Mouse (Mus musculus) heart, embryonic 13.5 days (tissue): ENCODE measurements around the gene Gm42742. TPM values are rescaled to one million over a fixed set of nuclear protein-coding genes. Genes with fewer than 3 reads are reported as not detected.

Experiments used
- ATAC-seq: fragments of 200-750 bp; cut with Nextera tagmentation; 2 replicates; pipeline ENCODE4 v1.8.0; 2017; ENCODE audit warnings: moderate TSS enrichment; ENCODE audit not compliant: insufficient number of reproducible peaks, low FRiP score, low TSS enrichment; ENCODE audit errors: extremely low read depth
- H3K27ac ChIP-seq: fragments of 300-500 bp; sonication (generic); replicated peaks from 2 replicates; pipeline ENCODE4 v1.5.1; 2015; ENCODE audit warnings: moderate library complexity, mild to moderate bottlenecking, inconsistent platforms
- H3K27me3 ChIP-seq: fragments of 300-500 bp; sonication (generic); replicated peaks from 2 replicates; pipeline ENCODE4 v1.6.1; 2015; ENCODE audit warnings: mild to moderate bottlenecking, inconsistent platforms
- H3K36me3 ChIP-seq: fragments of 300-500 bp; sonication (generic); 2 replicates; pipeline ENCODE4 v1.6.1; 2015; ENCODE audit warnings: mild to moderate bottlenecking, inconsistent platforms
- H3K4me1 ChIP-seq: fragments of 300-500 bp; sonication (generic); 2 replicates; pipeline ENCODE4 v1.6.1; 2015; ENCODE audit warnings: inconsistent platforms
- H3K4me2 ChIP-seq: fragments of 300-500 bp; sonication (generic); 2 replicates; pipeline ENCODE4 v1.6.1; 2015; ENCODE audit warnings: inconsistent platforms, mild to moderate bottlenecking, moderate library complexity
- H3K4me3 ChIP-seq: fragments of 300-500 bp; sonication (generic); 2 replicates; pipeline ENCODE4 v1.5.1; 2015; ENCODE audit warnings: moderate library complexity, mild to moderate bottlenecking, inconsistent platforms
- H3K9ac ChIP-seq: fragments of 300-500 bp; sonication (generic); 2 replicates; pipeline ENCODE4 v1.6.1; 2015; ENCODE audit warnings: inconsistent platforms, mild to moderate bottlenecking, moderate library complexity
- H3K9me3 ChIP-seq: fragments of 300-500 bp; sonication (generic); 2 replicates; pipeline ENCODE4 v1.6.1; 2016; ENCODE audit warnings: inconsistent platforms
- WGBS: fragments of 180-500 bp; shearing (Covaris S2); methylation state at CpG from one replicate; pipeline ENCODE4 v1.1.7; 2015; ENCODE audit warnings: mixed read lengths; 5-methylcytosine and 5-hydroxymethylcytosine counted together
- polyA plus RNA-seq: library from polyadenylated mRNA; unstranded; fragments of >200 nt; fragmentation: Nextera tagmentation; extraction: Ambion mirVana; gene quantifications from 2 replicates; pipeline ENCODE4 v1.2.1, GENCODE M21; 2015

The Gm42742 gene
- polyA plus RNA-seq, 1 experiment from 2014 or later: 25.7 TPM

GRCm38 (mm10) chr7:127026161-127026600 is 5.3 kb upstream of the Gm42742 start:
- H3K9ac ChIP-seq: peak overlapping the region; percentile 100
- WGBS: 0% methylated on average over 20 of the region's 48 CpGs
- no peaks in the 10 kb centered on the region for H3K27me3 ChIP-seq
- peak overlapping the region; percentile 91 for H3K4me2 ChIP-seq
- peaks cover 68% of the 10 kb centered on the region for H3K36me3 ChIP-seq
- no peaks in the 10 kb centered on the region for H3K9me3 ChIP-seq
- H3K27ac ChIP-seq: peak overlapping the region; percentile 99
- peaks cover 51% of the 10 kb centered on the region for H3K4me1 ChIP-seq
- peak; percentile 4; the same call in 1 of the 2 replicates for ATAC-seq
- H3K4me3 ChIP-seq: peak overlapping the region; percentile 94

- peaks cover 63% of the 10 kb centered on the region for H3K36me3 ChIP-seq
- H3K9me3 ChIP-seq: no peaks in the 10 kb centered on the region
- peak overlapping the region; percentile 91 for H3K4me2 ChIP-seq
- no peaks in the 10 kb centered on the region for H3K27me3 ChIP-seq
- WGBS: under 1% methylated on average over 61 of the region's 65 CpGs
- peak overlapping the region; percentile 94 for H3K4me3 ChIP-seq
- H3K9ac ChIP-seq: peak overlapping the region; percentile 100
- peaks cover 55% of the 10 kb centered on the region for H3K4me1 ChIP-seq
- no peak for ATAC-seq
- H3K27ac ChIP-seq: peak overlapping the region; percentile 99
Observed at GRCm38 (mm10) chr7:127025556-127026160, 4.8 kb upstream of the Gm42742 start.

GRCm38 (mm10) chr7:127024755-127025555 is 4.1 kb upstream of the Gm42742 start:
- ATAC-seq: peak; percentile 5; the same call in 1 of the 2 replicates
- H3K4me3 ChIP-seq: peak overlapping the region; percentile 94
- no peaks in the 10 kb centered on the region for H3K27me3 ChIP-seq
- H3K27ac ChIP-seq: peak overlapping the region; percentile 99
- H3K36me3 ChIP-seq: peaks cover 56% of the 10 kb centered on the region
- 1% methylated on average over 30 of the region's 30 CpGs for WGBS
- peak overlapping the region; percentile 91 for H3K4me2 ChIP-seq
- peak overlapping the region; percentile 100 for H3K9ac ChIP-seq
- no peaks in the 10 kb centered on the region for H3K9me3 ChIP-seq
- H3K4me1 ChIP-seq: peaks cover 62% of the 10 kb centered on the region

GRCm38 (mm10) chr7:127023896-127024690 is 3.2 kb upstream of the Gm42742 start:
- Histone ChIP-seq H3K27ac (peak overlapping the region; percentile 99), H3K4me3 (peak overlapping the region; percentile 94), H3K4me1 (peaks cover 68% of the 10 kb centered on the region), H3K9ac (peak overlapping the region; percentile 100), H3K27me3 (no peaks in the 10 kb centered on the region), H3K9me3 (no peaks in the 10 kb centered on the region), H3K4me2 (peak overlapping the region; percentile 91), H3K36me3 (peaks cover 49% of the 10 kb centered on the region)
- ATAC-seq: no peak
- WGBS: 20% methylated on average over 19 of the region's 19 CpGs

DNA sequence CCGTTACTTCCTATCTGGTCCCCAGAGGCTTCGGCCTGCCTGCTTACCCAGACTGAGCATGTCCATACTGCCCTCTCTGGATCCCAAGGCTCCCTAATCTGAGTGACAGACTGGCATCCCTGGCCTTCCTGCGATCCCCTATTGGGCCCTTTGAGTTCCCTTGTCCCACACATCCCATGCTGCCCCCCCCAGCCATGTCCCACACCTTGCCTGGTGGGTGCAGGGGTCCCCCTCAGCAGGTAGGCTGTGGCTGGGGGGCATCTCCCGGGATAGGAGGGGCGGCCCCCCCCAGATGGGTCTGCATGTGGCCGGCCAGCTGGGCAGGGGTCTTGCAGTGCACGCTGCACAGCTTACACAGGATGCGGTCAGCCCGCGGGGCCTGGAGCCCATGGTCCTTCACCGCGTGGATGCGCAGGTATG is 2.4 kb upstream of the Gm42742 start:
- Histone ChIP-seq H3K27me3 (no peaks in the 10 kb centered on the region), H3K9me3 (no peaks in the 10 kb centered on the region), H3K4me2 (peak overlapping the region; percentile 91), H3K4me1 (peaks cover 71% of the 10 kb centered on the region), H3K4me3 (peak overlapping the region; percentile 94), H3K9ac (peak overlapping the region; percentile 100), H3K27ac (0 out of 2 replicates have a peak overlapping the region, but pooled peaks have one; percentile 5), H3K36me3 (peaks cover 41% of the 10 kb centered on the region)
- WGBS: 81% methylated on average over 13 of the region's 13 CpGs
- ATAC-seq: no peak

- peaks cover 35% of the 10 kb centered on the region for H3K36me3 ChIP-seq
- 79% methylated on average over 7 of the region's 7 CpGs for WGBS
- no peak for ATAC-seq
- peaks cover 71% of the 10 kb centered on the region for H3K4me1 ChIP-seq
- H3K4me2 ChIP-seq: peak overlapping the region; percentile 91
- peak overlapping the region; percentile 65; the same call in 1 of the 2 replicates for H3K27ac ChIP-seq
- no peaks in the 10 kb centered on the region for H3K9me3 ChIP-seq
- H3K4me3 ChIP-seq: no peak overlapping the region
- H3K27me3 ChIP-seq: no peaks in the 10 kb centered on the region
- H3K9ac ChIP-seq: peak overlapping the region; percentile 100
Observed at GRCm38 (mm10) chr7:127022528-127023271, 1.8 kb upstream of the Gm42742 start.

- no peaks in the 10 kb centered on the region for H3K27me3 ChIP-seq
- 39% methylated on average over 5 of the region's 5 CpGs for WGBS
- H3K27ac ChIP-seq: peak overlapping the region; percentile 65
- H3K4me3 ChIP-seq: peak overlapping the region; percentile 59
- H3K4me2 ChIP-seq: peak overlapping the region; percentile 91
- H3K4me1 ChIP-seq: peaks cover 73% of the 10 kb centered on the region
- ATAC-seq: no peak
- H3K9ac ChIP-seq: peak overlapping the region; percentile 100
- H3K9me3 ChIP-seq: no peaks in the 10 kb centered on the region
- peaks cover 34% of the 10 kb centered on the region for H3K36me3 ChIP-seq
Observed at GRCm38 (mm10) chr7:127021563-127022527, 948 bp upstream of the Gm42742 start.

DNA sequence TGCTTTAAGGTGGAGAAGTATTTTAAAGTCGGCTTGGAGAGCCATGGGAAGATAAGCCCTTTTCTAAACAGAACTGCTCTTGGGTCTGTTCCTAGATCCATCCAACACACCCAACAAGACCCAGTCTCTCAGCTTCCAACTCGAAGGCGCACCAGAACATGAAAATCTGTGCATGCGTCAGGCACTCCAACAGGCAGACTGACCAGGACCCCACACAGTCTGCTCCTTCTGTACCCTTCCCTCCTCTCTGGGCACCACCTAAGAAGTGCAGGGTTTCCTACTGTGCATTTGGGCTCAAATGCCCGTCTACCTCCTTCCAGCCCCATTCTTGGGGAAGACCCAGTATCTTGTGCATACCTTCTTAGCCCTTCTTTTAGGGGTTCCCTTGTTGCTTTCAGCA is 406 bp downstream of the Gm42742 start:
- 37% methylated on average over 5 of the region's 5 CpGs for WGBS
- no peak for ATAC-seq
- Histone ChIP-seq H3K4me1 (peaks cover 80% of the 10 kb centered on the region), H3K27me3 (no peaks in the 10 kb centered on the region), H3K4me2 (peak overlapping the region; percentile 87), H3K4me3 (peak overlapping the region; percentile 59), H3K27ac (peak overlapping the region; percentile 65; the same call in 1 of the 2 replicates), H3K36me3 (peaks cover 37% of the 10 kb centered on the region), H3K9ac (peak overlapping the region; percentile 82), H3K9me3 (no peaks in the 10 kb centered on the region)

DNA sequence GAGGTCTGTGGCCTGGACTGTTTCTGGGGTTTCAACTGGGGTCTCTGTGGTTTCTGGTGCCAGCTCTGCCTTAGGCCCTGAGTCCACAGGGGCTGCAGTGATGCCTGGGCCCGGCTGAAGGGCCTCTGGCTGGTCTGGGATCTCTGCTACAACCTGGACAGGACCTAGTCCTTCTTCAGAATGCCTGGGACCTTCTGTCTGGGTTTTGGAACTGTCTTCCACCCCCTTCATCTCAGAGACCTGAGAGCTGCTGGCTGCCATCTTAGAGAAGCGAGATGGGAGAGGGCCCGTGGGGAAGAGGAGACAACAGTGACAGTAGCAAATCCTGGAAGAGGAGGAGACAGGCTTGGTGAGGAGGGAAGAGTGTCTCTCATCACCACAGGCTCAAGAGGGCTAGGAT is 866 bp downstream of the Gm42742 start:
- WGBS: 62% methylated on average over 3 of the region's 3 CpGs
- no peak for ATAC-seq
- H3K27me3 ChIP-seq: no peaks in the 10 kb centered on the region
- H3K9me3 ChIP-seq: no peaks in the 10 kb centered on the region
- peak overlapping the region; percentile 59 for H3K4me3 ChIP-seq
- peak overlapping the region; percentile 82 for H3K9ac ChIP-seq
- peaks cover 83% of the 10 kb centered on the region for H3K4me1 ChIP-seq
- H3K4me2 ChIP-seq: peak overlapping the region; percentile 87
- H3K36me3 ChIP-seq: peaks cover 42% of the 10 kb centered on the region
- H3K27ac ChIP-seq: peak overlapping the region; percentile 65; the same call in 1 of the 2 replicates
